Mouse (Mus musculus): ENCODE results near the gene Acbd3. TPM values are rescaled to one million over a fixed set of nuclear protein-coding genes. Genes with fewer than 3 reads are reported as not detected.

Gene Acbd3
- polyA plus RNA-seq, 1 experiment from 2014 or later: 27.0 TPM

DNA sequence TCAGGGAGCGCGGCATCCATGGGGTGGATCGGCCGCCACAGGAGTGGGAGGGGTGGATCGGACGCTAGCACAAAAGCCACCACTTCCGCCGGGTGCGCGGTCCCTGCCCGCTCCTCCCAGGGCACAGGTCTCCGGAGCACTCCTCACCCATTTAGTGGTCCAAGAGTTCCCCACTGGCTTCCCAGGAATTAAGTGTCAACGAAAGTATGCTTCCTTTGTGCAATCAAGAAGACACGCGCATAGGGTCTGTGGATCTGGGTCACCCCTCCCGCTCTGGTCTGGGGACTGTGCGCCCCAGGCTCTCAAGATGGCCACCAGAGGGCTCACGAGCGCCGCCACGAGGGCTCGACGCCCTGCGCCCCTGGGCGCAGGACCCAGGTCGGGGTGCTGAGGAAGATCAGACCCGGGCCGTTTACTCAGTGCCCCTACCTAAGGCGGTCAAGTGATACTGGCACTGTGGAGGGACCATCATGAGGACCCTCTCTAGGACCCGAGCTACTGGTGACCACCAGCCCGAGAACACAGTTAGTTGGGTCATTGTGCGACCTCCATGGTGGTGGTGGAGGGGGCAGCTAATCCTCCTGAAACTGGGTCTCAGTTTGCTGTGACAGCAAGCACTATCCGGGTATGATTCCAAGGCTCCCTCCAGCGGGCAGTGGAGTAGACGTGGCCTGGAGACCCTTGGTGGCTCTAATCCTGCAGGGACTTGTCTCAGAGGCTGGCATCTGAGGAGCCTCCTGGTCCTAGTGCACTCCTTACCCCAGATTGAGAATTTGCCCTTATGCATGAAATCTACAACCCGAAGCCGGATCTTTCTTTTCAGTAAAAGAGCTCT, 42.7 kb downstream of the Acbd3 start:
- Histone ChIP-seq H3K4me2 (peak overlapping the region; percentile 89), H3K36me3 (ENCODE audit: insufficient read depth) (no peaks in the 10 kb centered on the region), H3K9ac (peak overlapping the region; percentile 71), H3K4me1 (ENCODE audit: insufficient read depth) (peaks cover 5% of the 10 kb centered on the region; the same call in 1 of the 2 replicates), H3K27me3 (ENCODE audit: insufficient read depth, low read length) (no peaks in the 10 kb centered on the region; the same call in 1 of the 2 replicates), H3K9me3 (ENCODE audit: low read depth, low read length) (no peaks in the 10 kb centered on the region), H3K4me3 (ENCODE audit: low read depth, low read length) (peak overlapping the region; percentile 51), H3K27ac (ENCODE audit: low read depth) (peak overlapping the region; percentile 50; the same call in 1 of the 2 replicates)
- TF ChIP-seq CTCF (IDR thresholded peaks at IDR 0.05; ENCODE audit: low read depth): peak; percentile 84
- DNase-seq (peak; percentile 90), ATAC-seq (ENCODE audit: insufficient read depth) (peak; percentile 85)
- 3% methylated on average over 37 of the region's 37 CpGs for WGBS

DNA sequence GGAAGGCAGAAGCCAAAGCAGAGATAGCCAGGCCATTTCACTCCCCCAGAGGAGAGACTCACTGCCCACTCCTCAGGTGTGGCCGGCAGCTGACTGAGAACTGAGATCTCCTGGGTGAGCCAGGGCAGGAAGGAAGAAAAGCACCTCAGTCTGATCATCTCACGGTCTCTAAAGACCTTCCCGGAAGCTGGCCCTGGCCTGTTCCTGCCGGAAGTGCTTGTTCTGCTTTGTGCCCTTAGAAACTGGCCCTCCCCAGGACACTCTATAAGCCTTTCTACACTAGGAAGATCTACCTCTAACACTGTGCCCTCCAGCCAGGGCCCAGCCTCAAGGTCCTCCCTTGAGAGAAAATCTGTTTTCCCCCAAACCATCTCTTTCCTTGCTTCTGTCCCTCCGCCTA, 45.5 kb downstream of the Acbd3 start:
- 61% methylated on average over 5 of the region's 5 CpGs for WGBS
- no peak for TF ChIP-seq CTCF (IDR thresholded peaks at IDR 0.05; ENCODE audit: low read depth)
- no peak overlapping the region for H3K4me2 ChIP-seq
- DNase-seq (no peak), ATAC-seq (ENCODE audit: insufficient read depth) (no peak)
- H3K27ac ChIP-seq (ENCODE audit: low read depth): no peak overlapping the region
- H3K9ac ChIP-seq: no peak overlapping the region
- no peaks in the 10 kb centered on the region for H3K9me3 ChIP-seq (ENCODE audit: low read depth, low read length)
- no peaks in the 10 kb centered on the region for H3K36me3 ChIP-seq (ENCODE audit: insufficient read depth)
- peaks cover 10% of the 10 kb centered on the region for H3K4me1 ChIP-seq (ENCODE audit: insufficient read depth)
- H3K4me3 ChIP-seq (ENCODE audit: low read depth, low read length): no peak overlapping the region
- no peaks in the 10 kb centered on the region for H3K27me3 ChIP-seq (ENCODE audit: insufficient read depth, low read length)

DNA sequence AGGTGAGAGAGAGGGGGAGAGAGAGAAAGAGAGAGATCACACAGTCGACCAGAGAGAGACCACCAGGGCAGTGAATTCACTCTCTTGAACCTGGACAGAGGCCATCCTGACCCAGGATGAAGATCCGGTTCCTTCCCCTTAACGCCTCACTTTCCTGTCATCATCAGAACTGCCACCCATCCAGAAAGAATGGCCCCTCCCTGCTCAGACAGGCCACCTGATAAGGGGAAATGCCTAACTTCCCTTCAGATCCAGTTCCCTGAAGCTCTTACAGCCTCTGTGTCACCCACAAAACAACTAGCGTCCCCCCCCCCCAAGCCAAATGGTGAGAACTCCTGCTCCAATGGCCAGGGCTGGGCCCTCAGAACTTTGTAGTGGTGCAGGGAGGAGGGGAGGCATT, 45.9 kb downstream of the Acbd3 start:
- Histone ChIP-seq H3K4me2 (no peak overlapping the region), H3K4me1 (ENCODE audit: insufficient read depth) (peaks cover 13% of the 10 kb centered on the region), H3K9me3 (ENCODE audit: low read depth, low read length) (no peaks in the 10 kb centered on the region), H3K9ac (no peak overlapping the region), H3K4me3 (ENCODE audit: low read depth, low read length) (no peak overlapping the region), H3K27ac (ENCODE audit: low read depth) (no peak overlapping the region), H3K27me3 (ENCODE audit: insufficient read depth, low read length) (no peaks in the 10 kb centered on the region), H3K36me3 (ENCODE audit: insufficient read depth) (no peaks in the 10 kb centered on the region)
- TF ChIP-seq CTCF (IDR thresholded peaks at IDR 0.05; ENCODE audit: low read depth): no peak
- 47% methylated on average over 4 of the region's 4 CpGs for WGBS
- ATAC-seq (ENCODE audit: insufficient read depth): no peak
- no peak for DNase-seq

DNA sequence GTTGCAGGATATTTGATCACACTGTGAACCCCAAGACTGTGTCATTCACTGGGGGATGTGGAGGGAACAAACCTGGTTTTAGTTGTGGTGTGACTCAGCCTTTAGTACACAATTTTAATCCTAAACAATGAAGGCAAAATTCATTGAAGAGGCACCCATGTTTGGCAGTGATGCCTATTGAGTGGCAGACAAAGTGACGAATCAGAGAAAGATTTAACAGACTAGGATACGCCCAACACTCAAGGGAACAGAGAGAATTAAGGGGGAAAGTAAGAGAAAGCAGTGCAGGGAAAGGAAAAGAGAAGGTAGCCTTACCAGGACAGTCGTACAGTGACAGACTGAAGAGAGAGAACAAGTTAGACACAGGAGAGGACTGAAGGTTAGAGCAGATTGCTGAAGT, 46.4 kb downstream of the Acbd3 start:
- peaks cover 13% of the 10 kb centered on the region for H3K4me1 ChIP-seq (ENCODE audit: insufficient read depth)
- no peaks in the 10 kb centered on the region for H3K27me3 ChIP-seq (ENCODE audit: insufficient read depth, low read length)
- WGBS: 87% methylated on average over 3 of the region's 3 CpGs
- H3K4me3 ChIP-seq (ENCODE audit: low read depth, low read length): no peak overlapping the region
- no peak for DNase-seq
- H3K36me3 ChIP-seq (ENCODE audit: insufficient read depth): no peaks in the 10 kb centered on the region
- no peak overlapping the region for H3K9ac ChIP-seq
- no peak for ATAC-seq (ENCODE audit: insufficient read depth)
- no peak overlapping the region for H3K4me2 ChIP-seq
- TF ChIP-seq CTCF (IDR thresholded peaks at IDR 0.05; ENCODE audit: low read depth): no peak
- no peak overlapping the region for H3K27ac ChIP-seq (ENCODE audit: low read depth)
- H3K9me3 ChIP-seq (ENCODE audit: low read depth, low read length): no peaks in the 10 kb centered on the region

DNA sequence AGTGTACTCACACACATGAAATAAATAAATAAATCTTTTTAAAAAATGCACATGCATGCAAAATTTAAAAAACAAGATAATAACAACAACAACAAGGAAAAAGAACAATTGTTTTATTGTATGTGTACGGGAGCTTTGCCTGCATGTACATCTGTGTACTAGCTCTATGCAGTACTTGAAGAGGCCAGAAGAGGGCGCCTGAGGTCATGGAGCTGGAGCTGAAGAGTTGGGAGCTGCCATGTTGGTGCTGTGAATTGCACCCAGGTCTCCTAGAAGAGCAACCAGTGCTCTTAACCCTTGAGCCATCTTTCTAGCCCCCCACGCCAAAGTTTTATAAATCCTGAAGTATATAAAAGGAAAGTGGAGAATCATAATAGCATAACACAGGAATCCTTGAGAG, 48.8 kb downstream of the Acbd3 start:
- Histone ChIP-seq H3K4me3 (ENCODE audit: low read depth, low read length) (no peak overlapping the region), H3K27ac (ENCODE audit: low read depth) (no peak overlapping the region), H3K4me2 (no peak overlapping the region), H3K36me3 (ENCODE audit: insufficient read depth) (no peaks in the 10 kb centered on the region), H3K27me3 (ENCODE audit: insufficient read depth, low read length) (no peaks in the 10 kb centered on the region), H3K4me1 (ENCODE audit: insufficient read depth) (peaks cover 8% of the 10 kb centered on the region), H3K9ac (no peak overlapping the region), H3K9me3 (ENCODE audit: low read depth, low read length) (no peaks in the 10 kb centered on the region)
- TF ChIP-seq CTCF (IDR thresholded peaks at IDR 0.05; ENCODE audit: low read depth): peak; percentile 61
- ATAC-seq (ENCODE audit: insufficient read depth) (no peak), DNase-seq (peak; percentile 62)
- 64% methylated on average over 3 of the region's 3 CpGs for WGBS

DNA sequence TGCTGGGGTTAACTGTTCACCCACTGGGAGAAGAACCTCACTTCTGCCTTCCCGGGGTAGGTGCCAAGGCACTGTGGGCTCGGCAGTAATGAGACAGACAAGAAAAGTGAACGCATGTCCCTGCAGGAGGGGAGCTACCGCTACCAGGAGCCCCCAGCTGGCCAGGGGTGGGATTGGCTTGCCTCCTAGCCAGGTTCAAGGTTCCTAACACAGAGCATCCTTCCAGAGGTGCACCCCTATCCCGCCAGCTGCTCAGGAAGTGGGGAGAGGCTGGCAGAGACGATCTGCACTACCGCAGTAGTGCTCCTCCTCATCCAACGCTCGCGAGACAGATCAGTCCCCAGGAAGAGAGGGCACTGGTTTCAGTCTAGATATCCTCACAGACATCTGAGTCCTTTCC, 49.5 kb downstream of the Acbd3 start:
- Histone ChIP-seq H3K36me3 (ENCODE audit: insufficient read depth) (no peaks in the 10 kb centered on the region), H3K27ac (ENCODE audit: low read depth) (peak overlapping the region; percentile 64; the same call in 1 of the 2 replicates), H3K9ac (no peak overlapping the region), H3K4me1 (ENCODE audit: insufficient read depth) (peaks cover 8% of the 10 kb centered on the region), H3K9me3 (ENCODE audit: low read depth, low read length) (no peaks in the 10 kb centered on the region), H3K27me3 (ENCODE audit: insufficient read depth, low read length) (no peaks in the 10 kb centered on the region), H3K4me3 (ENCODE audit: low read depth, low read length) (no peak overlapping the region), H3K4me2 (no peak overlapping the region)
- DNase-seq (no peak), ATAC-seq (ENCODE audit: insufficient read depth) (no peak)
- no peak; the same call in 1 of the 2 replicates for TF ChIP-seq CTCF (IDR thresholded peaks at IDR 0.05; ENCODE audit: low read depth)
- WGBS: 77% methylated on average over 10 of the region's 10 CpGs

DNA sequence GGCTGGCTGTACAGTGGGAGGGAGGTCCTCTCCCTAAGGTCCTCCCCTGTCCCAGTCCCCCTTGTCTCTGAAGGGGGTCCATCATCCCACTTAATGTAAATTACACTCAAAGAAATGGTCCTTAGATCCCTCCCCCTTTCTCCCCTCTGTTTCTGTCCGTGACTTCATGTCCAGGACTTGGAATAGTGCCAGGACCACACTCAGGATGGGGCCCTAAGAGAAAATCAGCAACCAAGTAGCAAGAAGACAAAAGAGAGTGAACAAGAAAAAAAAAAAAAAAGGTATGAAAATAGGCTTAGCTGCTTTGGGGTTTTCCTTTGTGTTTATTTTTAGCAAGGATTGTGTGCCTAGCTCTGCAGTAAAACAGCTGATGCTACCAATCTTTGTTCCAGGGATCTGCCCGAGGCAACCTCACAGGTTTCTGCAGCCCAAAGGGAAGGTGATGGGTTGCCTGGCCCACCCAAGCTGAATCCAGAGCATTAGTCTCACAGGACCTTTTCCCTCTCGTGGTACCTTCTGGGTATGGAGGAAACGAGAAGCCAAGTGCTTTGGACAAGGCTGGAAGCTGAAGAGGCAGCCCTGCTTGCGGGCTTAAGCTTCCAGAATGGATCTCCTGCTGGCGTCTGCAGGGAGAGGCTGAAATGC, 50.1 kb downstream of the Acbd3 start:
- ATAC-seq (ENCODE audit: insufficient read depth) (no peak), DNase-seq (peak; percentile 70)

More for the DNA sequence above, 50.1 kb downstream of the Acbd3 start:
- H3K27me3 ChIP-seq (ENCODE audit: insufficient read depth, low read length): no peaks in the 10 kb centered on the region
- no peak overlapping the region for H3K4me3 ChIP-seq (ENCODE audit: low read depth, low read length)
- 33% methylated on average over 6 of the region's 6 CpGs for WGBS
- TF ChIP-seq CTCF (IDR thresholded peaks at IDR 0.05; ENCODE audit: low read depth): no peak
- no peaks in the 10 kb centered on the region for H3K36me3 ChIP-seq (ENCODE audit: insufficient read depth)
- no peaks in the 10 kb centered on the region for H3K9me3 ChIP-seq (ENCODE audit: low read depth, low read length)
- 0 out of 2 replicates have a peak overlapping the region, but pooled peaks have one; percentile 15 for H3K4me2 ChIP-seq
- no peak overlapping the region; the same call in 1 of the 2 replicates for H3K9ac ChIP-seq
- peak overlapping the region; percentile 64; the same call in 1 of the 2 replicates for H3K27ac ChIP-seq (ENCODE audit: low read depth)
- H3K4me1 ChIP-seq (ENCODE audit: insufficient read depth): peaks cover 8% of the 10 kb centered on the region
